29 mouse cellular contexts compared by ENCODE assay signal in the genomic region with DNA sequence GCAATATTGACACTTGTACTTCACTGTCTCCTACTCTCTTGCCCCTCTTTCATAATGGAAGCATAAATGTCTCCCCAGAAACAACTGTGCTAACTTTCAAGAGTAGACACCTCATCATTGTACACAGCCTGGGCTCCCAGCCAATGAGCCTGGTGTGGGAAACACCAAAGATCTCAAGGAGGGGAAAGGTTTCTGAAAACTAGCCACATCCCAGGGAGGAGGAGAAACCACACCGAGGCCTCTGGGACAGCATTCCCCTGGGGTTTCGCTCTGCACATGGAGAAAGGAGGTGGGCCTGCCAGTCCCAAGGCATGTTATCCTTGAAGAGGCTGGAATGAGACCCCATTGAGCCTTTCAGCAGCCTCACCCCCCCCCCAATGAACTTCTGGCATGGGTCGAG. TPM values are rescaled to one million over a fixed set of nuclear protein-coding genes. Genes with fewer than 3 reads are reported as not detected.
A peak's percentile ranks its signal among the peaks of the same experiment; 100 is the strongest.
DNase-seq lines count a peak whose midpoint lies in the region; ATAC-seq and TF ChIP-seq lines count a peak whose summit lies in the region.
"Had no signal": no experiment of that assay in that cellular context is flagged by ENCODE, and none has a peak within 500 bp of the region (broad histone marks: within the 10 kb centered on the region; RNA-seq: fewer than 3 reads in every experiment).

No protein-coding gene starts in this region.

- no peak overlapping the region for H3K4me2 ChIP-seq in kidney, embryonic 16.5 days (replicated peaks; ENCODE audit: low read depth, low read length)
- H3K4me2 ChIP-seq in liver, embryonic 12.5 days = no peak overlapping the region
- H3K4me2 ChIP-seq: forebrain, embryonic 15.5 days; heart, embryonic 15.5 days; hindbrain, embryonic 14.5 days; midbrain, embryonic 11.5 days had no signal

- no peaks in the 10 kb centered on the region for H3K79me2 ChIP-seq in MEL (ENCODE audit: control insufficient read depth, insufficient read depth, low read length, poor library complexity)

- no peak for TF ChIP-seq CTCF in kidney, adult 2 months (conservative IDR thresholded peaks at IDR 0.05; ENCODE audit: insufficient read depth, insufficient read length, low read depth, low read length)
- TF ChIP-seq CTCF in MEL (IDR thresholded peaks at IDR 0.05 in 2 of 3, conservative IDR thresholded peaks at IDR 0.05 in 1 of 3; ENCODE audit: control insufficient read depth in 1 of 3, insufficient read depth in 1 of 3, low read depth in 2 of 3, low read length in 3 of 3, poor library complexity in 1 of 3, severe bottlenecking in 1 of 3) = no peak

- H3K4me1 ChIP-seq in kidney, adult 2 months (ENCODE audit: control insufficient read depth, insufficient read depth, low read length) = no peaks in the 10 kb centered on the region
- H3K4me1 ChIP-seq in kidney, embryonic 16.5 days (ENCODE audit: insufficient read depth, low read length) = no peaks in the 10 kb centered on the region
- H3K4me1 ChIP-seq in MEL (ENCODE audit: control insufficient read depth in 1 of 2, insufficient read depth in 2 of 2, low read length in 2 of 2) = peaks cover 7 to 8% of the 10 kb centered on the region in 2 experiments
- H3K4me1 ChIP-seq in liver, embryonic 12.5 days = 0 out of 2 replicates have a peak, but pooled peaks cover 2% of the 10 kb centered on the region
- H3K4me1 ChIP-seq: embryonic facial prominence, embryonic 10.5 days; forebrain, embryonic 15.5 days; heart, embryonic 15.5 days; limb, embryonic 10.5 days had no signal

- H3K27me3 ChIP-seq in kidney, adult 2 months (replicated peaks; ENCODE audit: control insufficient read depth, insufficient read depth, low read length) = no peaks in the 10 kb centered on the region
- H3K27me3 ChIP-seq in kidney, embryonic 16.5 days (ENCODE audit: insufficient read depth, low read length) = peaks cover 14% of the 10 kb centered on the region
- no peaks in the 10 kb centered on the region for H3K27me3 ChIP-seq in MEL (ENCODE audit: control insufficient read depth in 1 of 2, insufficient read depth in 2 of 2, low read length in 2 of 2)
- peaks cover 33% of the 10 kb centered on the region for H3K27me3 ChIP-seq in liver, embryonic 12.5 days (replicated peaks)
- H3K27me3 ChIP-seq: forebrain, embryonic 15.5 days; heart, embryonic 15.5 days had no signal

- no peak for TF ChIP-seq EP300 in MEL (IDR thresholded peaks at IDR 0.05; ENCODE audit: low read depth in 1 of 2, low read length in 2 of 2)

- H3K36me3 ChIP-seq in kidney, adult 2 months (ENCODE audit: control insufficient read depth, insufficient read depth, low read length) = no peaks in the 10 kb centered on the region
- no peaks in the 10 kb centered on the region for H3K36me3 ChIP-seq in kidney, embryonic 16.5 days (ENCODE audit: insufficient read depth, low read length)
- peaks cover 0 to 8% of the 10 kb centered on the region in 2 experiments; a peak in 2 of 4 replicates for H3K36me3 ChIP-seq in MEL (ENCODE audit: control insufficient read depth in 1 of 2, insufficient read depth in 2 of 2, low read length in 2 of 2)
- no peaks in the 10 kb centered on the region for H3K36me3 ChIP-seq in liver, embryonic 12.5 days
- H3K36me3 ChIP-seq: embryonic facial prominence, embryonic 10.5 days; forebrain, embryonic 15.5 days; heart, embryonic 15.5 days; limb, embryonic 10.5 days had no signal

- H3K9ac ChIP-seq in kidney, embryonic 16.5 days (replicated peaks; ENCODE audit: low read length) = no peak overlapping the region
- no peak overlapping the region for H3K9ac ChIP-seq in MEL (ENCODE audit: control insufficient read depth, low read depth, low read length, poor library complexity, severe bottlenecking)
- H3K9ac ChIP-seq in liver, embryonic 12.5 days = no peak overlapping the region
- H3K9ac ChIP-seq: forebrain, embryonic 15.5 days; heart, embryonic 15.5 days; hindbrain, embryonic 14.5 days had no signal

- H3K9me3 ChIP-seq in kidney, embryonic 16.5 days (ENCODE audit: low read length) = no peaks in the 10 kb centered on the region
- H3K9me3 ChIP-seq in MEL (replicated peaks; ENCODE audit: insufficient read depth, low read length) = no peaks in the 10 kb centered on the region
- H3K9me3 ChIP-seq in liver, embryonic 12.5 days (replicated peaks) = no peaks in the 10 kb centered on the region
- H3K9me3 ChIP-seq: embryonic facial prominence, embryonic 10.5 days; forebrain, embryonic 15.5 days; heart, embryonic 15.5 days; limb, embryonic 10.5 days had no signal

- no peak overlapping the region for H3K27ac ChIP-seq in kidney, adult 2 months (ENCODE audit: insufficient read depth, low read depth, low read length)
- no peak overlapping the region for H3K27ac ChIP-seq in kidney, embryonic 16.5 days (ENCODE audit: low read length)
- H3K27ac ChIP-seq in MEL (ENCODE audit: control insufficient read depth, low read depth, low read length) = no peak overlapping the region
- no peak overlapping the region for H3K27ac ChIP-seq in liver, embryonic 12.5 days
- H3K27ac ChIP-seq: embryonic facial prominence, embryonic 10.5 days; forebrain, embryonic 15.5 days; heart, embryonic 15.5 days; hindbrain, embryonic 14.5 days; limb, embryonic 10.5 days had no signal

- no peak for TF ChIP-seq RAD21 in MEL (IDR thresholded peaks at IDR 0.05; ENCODE audit: low read depth, low read length)

- no peak overlapping the region for H3K4me3 ChIP-seq in kidney, adult 2 months (ENCODE audit: insufficient read depth, low read depth, low read length)
- no peak overlapping the region for H3K4me3 ChIP-seq in kidney, embryonic 16.5 days (ENCODE audit: low read length)
- no peak overlapping the region for H3K4me3 ChIP-seq in MEL (ENCODE audit: control insufficient read depth in 1 of 2, insufficient read depth in 1 of 2, low read depth in 2 of 2, low read length in 2 of 2)
- H3K4me3 ChIP-seq in liver, embryonic 12.5 days = no peak overlapping the region
- H3K4me3 ChIP-seq: embryonic facial prominence, embryonic 10.5 days; forebrain, embryonic 15.5 days; heart, embryonic 15.5 days; limb, embryonic 10.5 days had no signal

- TF ChIP-seq POLR2A in kidney, adult 2 months (IDR thresholded peaks at IDR 0.05; ENCODE audit: low read depth, low read length) = no peak
- no peak for TF ChIP-seq POLR2A in MEL (IDR thresholded peaks at IDR 0.05; ENCODE audit: control insufficient read depth in 1 of 2, insufficient read depth in 1 of 2, low read depth in 1 of 2, low read length in 2 of 2, poor library complexity in 1 of 2)

- DNase-seq in kidney, adult 2 months = peak; percentile 2
- peak; percentile 50 for DNase-seq in 3T3-L1 (ENCODE audit: low read depth, low spot score)
- peak; percentile 4 for DNase-seq in MEL (ENCODE audit: low read depth, low spot score)
- DNase-seq in lung, postnatal 14 days = peak; percentile 6
- no peak for DNase-seq in heart, adult 18-20 months
- DNase-seq: cerebellum, adult 11 months; cerebellum, adult 9-11 months; gastrocnemius, postnatal 25 days; heart, postnatal 4 days; kidney, adult 9 months; liver; thymus, postnatal 14 days had no signal

- 66% methylated on average over 3 of the region's 3 CpGs for WGBS in kidney, adult 2 months
- 59% methylated on average over 3 of the region's 3 CpGs for WGBS in kidney, embryonic 16.5 days
- WGBS in liver, embryonic 12.5 days (ENCODE audit: insufficient replicate concordance) = 67% methylated on average over 3 of the region's 3 CpGs

- ATAC-seq in kidney, embryonic 16.5 days (ENCODE audit: low FRiP score, low TSS enrichment) = no peak
- no peak for ATAC-seq in liver, embryonic 12.5 days
- ATAC-seq: forebrain, embryonic 15.5 days; inflammation-experienced regulatory T-cells, adult 6 months had no signal

TF ChIP-seq in MEL, 35 proteins besides CTCF, POLR2A, EP300 and RAD21 (continues in another document):
- no peak for TF ChIP-seq JUND (IDR thresholded peaks at IDR 0.05; ENCODE audit: low read depth, low read length)
- no peak for TF ChIP-seq NELFE (IDR thresholded peaks at IDR 0.05; ENCODE audit: low read depth, low read length)
- no peak for TF ChIP-seq ZMIZ1 (IDR thresholded peaks at IDR 0.05; ENCODE audit: low read depth, low read length)
- no peak for TF ChIP-seq TCF12 (IDR thresholded peaks at IDR 0.05; ENCODE audit: low read depth, low read length)
- no peak for TF ChIP-seq POLR2AphosphoS2 (IDR thresholded peaks at IDR 0.05; ENCODE audit: low read length)
- TF ChIP-seq ETS1 (IDR thresholded peaks at IDR 0.05; ENCODE audit: low read depth, low read length) = no peak

RNA-seq across cellular contexts. Expression of a gene that starts 24.0 kb away (rescaled TPM):
- polyA plus RNA-seq in kidney, adult 2 months (2012; rRNA removed) = 38.4 and 47.9 TPM in 2 replicates
- 41.5 and 45.0 TPM in 2 replicates for polyA plus RNA-seq in kidney, embryonic 16.5 days (2015; fragmentation: Nextera tagmentation; extraction: Ambion mirVana)
- total RNA-seq in MEL (2012; rRNA removed) = 77.8 and 79.4 TPM in 2 replicates
- polyA plus RNA-seq in MEL (2012; ENCODE audit: insufficient read depth in 1 of 2, insufficient read length in 2 of 2, low read depth in 1 of 2, low replicate concordance in 2 of 2, missing spikeins in 1 of 2) = 10 to 100 TPM in 1 of 2 experiments, not detected in 1; 92.1 TPM
- polyA plus RNA-seq in liver, embryonic 12.5 days (2016; fragmentation: Nextera tagmentation; extraction: Ambion mirVana) = 19.0 and 21.0 TPM in 2 replicates
- 10 to 100 TPM; 40.2 to 43.2 TPM for total RNA-seq in heart, adult 18-20 months (2021)

RNA-seq across cellular contexts. Expression of a gene that starts 27.6 kb away (rescaled TPM):
- 0.54 and 0.70 TPM in 2 replicates for polyA plus RNA-seq in kidney, adult 2 months (2012; rRNA removed)
- 0.54 and 0.71 TPM in 2 replicates for polyA plus RNA-seq in kidney, embryonic 16.5 days (2015; fragmentation: Nextera tagmentation; extraction: Ambion mirVana)
- total RNA-seq in MEL (2012; rRNA removed) = 0.65 and 0.78 TPM in 2 replicates
- under 1 TPM in 1 of 2 experiments, not detected in 1; 0.95 TPM for polyA plus RNA-seq in MEL (2012; ENCODE audit: insufficient read depth in 1 of 2, insufficient read length in 2 of 2, low read depth in 1 of 2, low replicate concordance in 2 of 2, missing spikeins in 1 of 2)
- polyA plus RNA-seq in liver, embryonic 12.5 days (2016; fragmentation: Nextera tagmentation; extraction: Ambion mirVana) = 0.20 and 0.45 TPM in 2 replicates
- under 1 TPM in 1 of 2 experiments, not detected in 1; 0.13 TPM for total RNA-seq in heart, adult 18-20 months (2021)
- total RNA-seq: heart, postnatal 4 days; midbrain, postnatal 0 days had no signal
- polyA plus RNA-seq: midbrain, postnatal 0 days; neural tube, embryonic 14.5 days had no signal

RNA-seq across cellular contexts. Expression of a gene that starts 41.3 kb away (rescaled TPM):
- not detected in 2 replicates for polyA plus RNA-seq in kidney, adult 2 months (2012; rRNA removed)
- polyA plus RNA-seq in kidney, embryonic 16.5 days (2015; fragmentation: Nextera tagmentation; extraction: Ambion mirVana) = not detected in 2 replicates
- total RNA-seq in MEL (2012; rRNA removed) = not detected in 2 replicates
- polyA plus RNA-seq in MEL (2012; ENCODE audit: insufficient read depth in 1 of 2, insufficient read length in 2 of 2, low read depth in 1 of 2, low replicate concordance in 2 of 2, missing spikeins in 1 of 2) = not detected
- polyA plus RNA-seq in liver, embryonic 12.5 days (2016; fragmentation: Nextera tagmentation; extraction: Ambion mirVana) = not detected in 2 replicates
- total RNA-seq in heart, adult 18-20 months (2021) = not detected
- total RNA-seq: gastrocnemius, postnatal 25 days; heart, postnatal 4 days; layer of hippocampus, postnatal 25 days; megakaryocyte progenitor cell, adult 5-6 weeks; midbrain, postnatal 0 days had no signal
- polyA plus RNA-seq: cortical plate, adult 2 months; embryonic facial prominence, embryonic 10.5 days; forebrain, embryonic 15.5 days; heart, embryonic 15.5 days; hindbrain, embryonic 14.5 days; inflammation-experienced regulatory T-cells, adult 6 months; limb, embryonic 10.5 days; liver, embryonic 16.5 days; midbrain, embryonic 11.5 days; midbrain, postnatal 0 days; neural tube, embryonic 14.5 days; spleen, adult 2 months had no signal

RNA-seq across cellular contexts. Expression of a gene that starts 54.5 kb away (rescaled TPM):
- polyA plus RNA-seq in kidney, adult 2 months (2012; rRNA removed) = not detected in 2 replicates
- not detected in 2 replicates for polyA plus RNA-seq in kidney, embryonic 16.5 days (2015; fragmentation: Nextera tagmentation; extraction: Ambion mirVana)
- total RNA-seq in MEL (2012; rRNA removed) = not detected in 2 replicates
- polyA plus RNA-seq in MEL (2012; ENCODE audit: insufficient read depth in 1 of 2, insufficient read length in 2 of 2, low read depth in 1 of 2, low replicate concordance in 2 of 2, missing spikeins in 1 of 2) = not detected
- polyA plus RNA-seq in liver, embryonic 12.5 days (2016; fragmentation: Nextera tagmentation; extraction: Ambion mirVana) = not detected in 2 replicates
- not detected for total RNA-seq in heart, adult 18-20 months (2021)
- total RNA-seq: heart, postnatal 4 days; megakaryocyte progenitor cell, adult 5-6 weeks; midbrain, postnatal 0 days had no signal
- polyA plus RNA-seq: embryonic facial prominence, embryonic 10.5 days; forebrain, embryonic 15.5 days; heart, embryonic 15.5 days; hindbrain, embryonic 14.5 days; inflammation-experienced regulatory T-cells, adult 6 months; limb, embryonic 10.5 days; liver, embryonic 16.5 days; midbrain, embryonic 11.5 days; midbrain, postnatal 0 days; neural tube, embryonic 14.5 days; spleen, adult 2 months; testis, adult 2 months had no signal

Comparison
In these comparisons a context has a peak if more than half of its experiments do, and no peak if none do; other contexts are left out.
1. DNase-seq: peak in kidney, adult 2 months (single experiment), 3T3-L1 (single experiment), MEL (single experiment) and lung, postnatal 14 days (single experiment); none in heart, adult 18-20 months (0 of 2).